Mouse (Mus musculus): Measurements from ENCODE around the gene Hist1h2bl.

Gene Hist1h2bl

DNA sequence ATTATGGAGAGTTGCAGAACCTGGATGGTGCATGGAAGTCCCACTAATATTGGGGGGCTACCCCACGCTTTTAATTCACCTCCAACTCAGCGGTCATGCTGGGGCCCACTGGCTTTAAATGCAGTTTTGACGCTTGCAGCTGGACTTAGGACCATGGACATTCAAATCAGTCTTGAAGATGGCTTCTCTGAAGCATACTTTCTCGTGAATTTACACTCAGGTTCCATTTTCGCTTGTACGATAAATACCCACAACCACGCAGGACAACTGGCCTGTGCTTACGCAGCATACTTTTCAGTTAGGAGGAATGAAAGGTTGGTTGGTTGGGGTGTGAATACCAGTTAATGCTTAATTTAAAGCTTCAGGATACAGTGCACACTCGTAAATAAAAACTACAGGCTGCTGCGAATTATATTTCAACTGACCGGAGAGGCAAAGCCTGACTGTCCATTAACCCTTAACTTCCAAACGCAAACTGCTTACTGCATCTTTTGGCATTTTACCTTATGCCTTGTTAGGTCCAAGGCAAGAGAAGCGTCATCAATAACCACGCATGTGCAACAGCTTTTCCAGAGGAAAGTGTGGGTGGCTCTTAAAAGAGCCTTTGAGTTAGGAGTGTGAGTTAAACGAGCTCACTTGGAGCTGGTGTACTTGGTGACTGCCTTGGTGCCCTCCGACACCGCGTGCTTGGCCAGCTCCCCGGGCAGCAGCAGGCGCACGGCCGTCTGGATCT is 646 bp downstream of the Hist1h2bl start:
- H3K9me3 ChIP-seq (ENCODE audit: low read length), result no peaks in the 10 kb centered on the region
- TF ChIP-seq NANOG (IDR thresholded peaks at IDR 0.05; ENCODE audit: borderline replicate concordance, low read length) (no peak), POU5F1 (IDR thresholded peaks at IDR 0.05; ENCODE audit: borderline replicate concordance, low read length) (no peak), CTCF (conservative IDR thresholded peaks at IDR 0.05; ENCODE audit: low read length) (no peak)
- peak overlapping the region; percentile 76 for H3K4me3 ChIP-seq (replicated peaks; ENCODE audit: low read length)
- peaks cover 31% of the 10 kb centered on the region for H3K4me1 ChIP-seq (replicated peaks; ENCODE audit: low read depth, low read length)
- no peaks in the 10 kb centered on the region for H3K27me3 ChIP-seq (ENCODE audit: insufficient read depth, low read length)
- no peaks in the 10 kb centered on the region for H3K36me3 ChIP-seq (ENCODE audit: insufficient read depth, low read length)

DNA sequence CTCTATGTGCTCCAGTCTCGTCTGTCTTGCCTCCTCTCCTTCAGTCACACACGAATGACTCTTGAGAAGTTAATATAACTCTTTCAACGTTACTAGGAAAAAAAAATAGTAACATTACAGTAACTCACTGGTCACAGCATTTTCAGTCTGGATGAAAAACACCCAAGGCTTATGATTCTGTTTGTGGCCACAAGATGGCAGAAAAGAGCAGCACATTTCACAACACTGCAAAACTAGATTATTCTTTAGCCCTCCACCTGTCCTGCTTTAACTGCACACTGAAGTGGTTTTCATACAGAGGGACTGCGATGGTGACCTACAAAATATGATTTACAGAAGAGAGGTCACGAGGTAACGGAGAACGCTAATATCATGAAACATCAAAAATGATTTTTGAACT is 1.2 kb downstream of the Hist1h2bl start:
- Histone ChIP-seq H3K4me3 (replicated peaks; ENCODE audit: low read length) (peak overlapping the region; percentile 76), H3K36me3 (ENCODE audit: insufficient read depth, low read length) (no peaks in the 10 kb centered on the region), H3K4me1 (replicated peaks; ENCODE audit: low read depth, low read length) (peaks cover 26% of the 10 kb centered on the region), H3K27me3 (ENCODE audit: insufficient read depth, low read length) (no peaks in the 10 kb centered on the region), H3K9me3 (ENCODE audit: low read length) (no peaks in the 10 kb centered on the region)
- peak; percentile 92 for TF ChIP-seq CTCF (conservative IDR thresholded peaks at IDR 0.05; ENCODE audit: low read length)
- TF ChIP-seq POU5F1 (IDR thresholded peaks at IDR 0.05; ENCODE audit: borderline replicate concordance, low read length), result no peak

GRCm38 (mm10) chr13:21711698-21712097 is 4.2 kb downstream of the Hist1h2bl start:
- H3K36me3 ChIP-seq (ENCODE audit: insufficient read depth, low read length), result no peaks in the 10 kb centered on the region
- no peaks in the 10 kb centered on the region for H3K9me3 ChIP-seq (ENCODE audit: low read length)
- H3K4me1 ChIP-seq (replicated peaks; ENCODE audit: low read depth, low read length), result peaks cover 20% of the 10 kb centered on the region
- peak overlapping the region; percentile 95 for H3K4me3 ChIP-seq (replicated peaks; ENCODE audit: low read length)
- H3K27me3 ChIP-seq (ENCODE audit: insufficient read depth, low read length), result no peaks in the 10 kb centered on the region
- TF ChIP-seq POU5F1 (IDR thresholded peaks at IDR 0.05; ENCODE audit: borderline replicate concordance, low read length) (no peak), NANOG (IDR thresholded peaks at IDR 0.05; ENCODE audit: borderline replicate concordance, low read length) (no peak)

DNA sequence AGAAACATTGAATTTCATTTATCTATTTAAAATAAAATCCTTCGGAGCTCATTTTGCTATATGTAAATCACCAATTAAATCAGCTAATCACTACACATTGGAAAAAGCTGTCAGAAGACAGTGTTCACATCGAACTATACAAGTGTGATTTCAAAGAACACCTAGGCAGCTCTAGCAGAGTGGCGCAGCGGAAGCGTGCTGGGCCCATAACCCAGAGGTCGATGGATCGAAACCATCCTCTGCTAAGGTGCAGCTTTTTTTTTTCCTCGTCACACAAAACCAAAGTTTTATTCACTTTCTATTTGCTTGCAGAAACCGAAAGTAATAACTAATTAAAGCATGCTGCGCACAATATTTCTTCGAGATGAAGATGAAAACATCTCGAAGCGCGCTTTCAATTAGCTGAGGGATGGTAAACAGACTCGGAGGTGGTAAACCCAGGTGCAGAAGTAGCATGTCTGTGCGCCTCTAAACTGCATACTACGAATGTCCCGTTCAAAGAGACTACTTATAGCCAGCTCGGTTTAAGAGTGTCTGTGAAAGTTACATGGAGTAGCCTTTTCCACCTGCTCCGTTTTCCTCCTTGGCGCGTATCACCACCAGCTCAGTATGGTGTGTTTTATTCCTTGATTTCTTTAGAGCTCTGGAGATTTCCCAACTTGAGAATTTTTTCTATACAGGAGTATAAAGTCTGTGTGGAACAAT is 5.0 kb downstream of the Hist1h2bl start:
- TF ChIP-seq CTCF (conservative IDR thresholded peaks at IDR 0.05; ENCODE audit: low read length), result no peak
- TF ChIP-seq NANOG (IDR thresholded peaks at IDR 0.05; ENCODE audit: borderline replicate concordance, low read length), result no peak
- TF ChIP-seq POU5F1 (IDR thresholded peaks at IDR 0.05; ENCODE audit: borderline replicate concordance, low read length), result no peak
- peaks cover 20% of the 10 kb centered on the region for H3K4me1 ChIP-seq (replicated peaks; ENCODE audit: low read depth, low read length)
- no peaks in the 10 kb centered on the region for H3K9me3 ChIP-seq (ENCODE audit: low read length)
- no peaks in the 10 kb centered on the region for H3K36me3 ChIP-seq (ENCODE audit: insufficient read depth, low read length)
- peak overlapping the region; percentile 95 for H3K4me3 ChIP-seq (replicated peaks; ENCODE audit: low read length)
- H3K27me3 ChIP-seq (ENCODE audit: insufficient read depth, low read length), result no peaks in the 10 kb centered on the region

- H3K9me3 ChIP-seq (ENCODE audit: low read length), result no peaks in the 10 kb centered on the region
- peak overlapping the region; percentile 95 for H3K4me3 ChIP-seq (replicated peaks; ENCODE audit: low read length)
- no peaks in the 10 kb centered on the region for H3K36me3 ChIP-seq (ENCODE audit: insufficient read depth, low read length)
- peaks cover 16% of the 10 kb centered on the region for H3K4me1 ChIP-seq (replicated peaks; ENCODE audit: low read depth, low read length)
- TF ChIP-seq POU5F1 (IDR thresholded peaks at IDR 0.05; ENCODE audit: borderline replicate concordance, low read length) (no peak), CTCF (conservative IDR thresholded peaks at IDR 0.05; ENCODE audit: low read length) (peak; percentile 59), NANOG (IDR thresholded peaks at IDR 0.05; ENCODE audit: borderline replicate concordance, low read length) (no peak)
- no peaks in the 10 kb centered on the region for H3K27me3 ChIP-seq (ENCODE audit: insufficient read depth, low read length)
Measured at GRCm38 (mm10) chr13:21710031-21710711, 5.8 kb downstream of the Hist1h2bl start.

GRCm38 (mm10) chr13:21706669-21707068 is 9.3 kb downstream of the Hist1h2bl start:
- TF ChIP-seq POU5F1 (IDR thresholded peaks at IDR 0.05; ENCODE audit: borderline replicate concordance, low read length), result no peak
- no peak for TF ChIP-seq NANOG (IDR thresholded peaks at IDR 0.05; ENCODE audit: borderline replicate concordance, low read length)
- TF ChIP-seq CTCF (conservative IDR thresholded peaks at IDR 0.05; ENCODE audit: low read length), result no peak
- Histone ChIP-seq H3K27me3 (ENCODE audit: insufficient read depth, low read length) (0 out of 2 replicates have a peak, but pooled peaks cover 3% of the 10 kb centered on the region), H3K4me1 (replicated peaks; ENCODE audit: low read depth, low read length) (peaks cover 13% of the 10 kb centered on the region)

DNA sequence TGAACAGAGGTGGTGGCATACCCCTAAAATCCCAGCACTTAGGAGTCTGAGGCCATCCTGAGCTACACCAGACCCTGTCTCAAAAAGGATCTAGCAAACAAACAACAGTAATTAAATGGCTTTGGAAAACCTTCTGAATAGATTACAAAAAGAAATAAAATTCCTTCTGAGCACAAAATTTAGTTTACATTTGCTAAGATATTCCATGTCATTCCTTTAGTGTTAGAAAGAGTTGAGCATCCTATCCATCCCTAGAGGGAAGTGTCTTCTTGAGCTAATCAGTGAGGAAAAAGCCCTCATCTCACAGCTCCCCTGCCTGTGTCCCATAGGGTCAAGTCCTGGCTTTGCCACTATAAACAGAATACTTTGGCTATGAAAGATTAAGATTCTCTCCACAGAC is 18.1 kb downstream of the Hist1h2bl start, which contains the start of gene Olfr1359:
Gene Olfr1359, plus strand, starts transcription at position 301 of the 400 bp plus-strand sequence.
- TF ChIP-seq NANOG (IDR thresholded peaks at IDR 0.05; ENCODE audit: borderline replicate concordance, low read length) (no peak), CTCF (conservative IDR thresholded peaks at IDR 0.05; ENCODE audit: low read length) (no peak), POU5F1 (IDR thresholded peaks at IDR 0.05; ENCODE audit: borderline replicate concordance, low read length) (no peak)
- 0 out of 2 replicates have a peak, but pooled peaks cover 2% of the 10 kb centered on the region for H3K4me1 ChIP-seq (replicated peaks; ENCODE audit: low read depth, low read length)
- 0 out of 2 replicates have a peak, but pooled peaks cover 3% of the 10 kb centered on the region for H3K27me3 ChIP-seq (ENCODE audit: insufficient read depth, low read length)
- H3K36me3 ChIP-seq (ENCODE audit: insufficient read depth, low read length), result no peaks in the 10 kb centered on the region
- no peaks in the 10 kb centered on the region for H3K9me3 ChIP-seq (ENCODE audit: low read length)
- no peak within 1 kb of the TSS for H3K4me3 ChIP-seq (replicated peaks; ENCODE audit: low read length)

More at GRCm38 (mm10) chr13:21706669-21707068, 9.3 kb downstream of the Hist1h2bl start:
- Histone ChIP-seq H3K4me3 (replicated peaks; ENCODE audit: low read length) (no peak overlapping the region), H3K36me3 (ENCODE audit: insufficient read depth, low read length) (no peaks in the 10 kb centered on the region), H3K9me3 (ENCODE audit: low read length) (no peaks in the 10 kb centered on the region)

DNA sequence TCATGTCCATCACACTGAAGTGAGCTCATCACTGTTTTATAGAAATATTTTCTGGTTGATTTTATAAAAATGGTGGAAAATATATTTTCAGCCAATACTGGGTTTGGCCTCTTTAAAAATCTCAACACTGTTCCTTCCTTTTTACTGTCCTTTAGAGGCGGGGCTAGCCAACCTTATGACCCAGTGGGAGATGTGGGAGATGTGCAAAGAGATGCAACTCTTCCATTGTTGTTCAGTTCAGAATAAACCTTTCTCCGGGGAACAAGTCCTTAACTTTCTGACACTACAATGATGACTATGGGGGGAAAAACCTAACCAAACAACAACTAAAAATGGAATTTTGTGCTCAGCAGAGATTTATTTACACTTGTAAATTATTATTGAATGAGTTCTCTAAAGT is 38.6 kb downstream of the Hist1h2bl start, which contains the start of gene Olfr1360:
Gene Olfr1360, minus strand, starts transcription at position 101 of the 400 bp plus-strand sequence.
- Histone ChIP-seq H3K4me3 (replicated peaks; ENCODE audit: low read length) (no peak within 1 kb of the TSS), H3K36me3 (ENCODE audit: insufficient read depth, low read length) (no peaks in the 10 kb centered on the region), H3K9me3 (ENCODE audit: low read length) (no peaks in the 10 kb centered on the region), H3K27me3 (ENCODE audit: insufficient read depth, low read length) (no peaks in the 10 kb centered on the region), H3K4me1 (replicated peaks; ENCODE audit: low read depth, low read length) (no peaks in the 10 kb centered on the region)
- no peak for TF ChIP-seq NANOG (IDR thresholded peaks at IDR 0.05; ENCODE audit: borderline replicate concordance, low read length)
- TF ChIP-seq POU5F1 (IDR thresholded peaks at IDR 0.05; ENCODE audit: borderline replicate concordance, low read length), result no peak
- no peak for TF ChIP-seq CTCF (conservative IDR thresholded peaks at IDR 0.05; ENCODE audit: low read length)
